Mouse (Mus musculus) limb, embryonic 12.5 days (tissue): ENCODE results near the gene Six1. TPM values are rescaled to one million over a fixed set of nuclear protein-coding genes. Genes with fewer than 3 reads are reported as not detected.
A peak's percentile ranks its signal among the peaks of the same experiment; 100 is the strongest.
"Not testable (repeated sequence)": the region's sequence is repeated elsewhere in the genome, so short reads cannot be mapped to it uniquely, and the experiment has no call there.

Experiments used
- ATAC-seq: fragments of 200-750 bp; cut with Nextera tagmentation; 2 replicates; pipeline ENCODE4 v1.8.0; 2017; ENCODE audit warnings: low read depth, moderate TSS enrichment; ENCODE audit not compliant: insufficient number of reproducible peaks, insufficient read depth, low FRiP score, low TSS enrichment
- H3K27ac ChIP-seq: fragments of 300-500 bp; sonication (generic); 2 replicates; pipeline ENCODE4 v1.5.1; 2016; ENCODE audit warnings: mild to moderate bottlenecking, moderate library complexity
- H3K27me3 ChIP-seq: fragments of 300-500 bp; sonication (generic); 2 replicates; pipeline ENCODE4 v1.6.1; 2016; ENCODE audit warnings: mild to moderate bottlenecking, moderate library complexity
- H3K36me3 ChIP-seq: fragments of 300-500 bp; sonication (generic); 2 replicates; pipeline ENCODE4 v1.6.1; 2016; ENCODE audit warnings: mild to moderate bottlenecking, moderate library complexity
- H3K4me1 ChIP-seq: fragments of 300-500 bp; sonication (generic); replicated peaks from 2 replicates; pipeline ENCODE4 v1.6.1; 2016
- H3K4me2 ChIP-seq: fragments of 300-500 bp; sonication (generic); 2 replicates; pipeline ENCODE4 v1.6.1; 2016; ENCODE audit warnings: mild to moderate bottlenecking, moderate library complexity
- H3K4me3 ChIP-seq: fragments of 300-500 bp; sonication (generic); replicated peaks from 2 replicates; pipeline ENCODE4 v1.5.1; 2016; ENCODE audit warnings: mild to moderate bottlenecking
- H3K9ac ChIP-seq: fragments of 300-500 bp; sonication (generic); replicated peaks from 2 replicates; pipeline ENCODE4 v1.6.1; 2016; ENCODE audit warnings: mild to moderate bottlenecking, moderate library complexity
- H3K9me3 ChIP-seq: fragments of 300-500 bp; sonication (generic); 2 replicates; pipeline ENCODE4 v1.6.1; 2016; ENCODE audit warnings: mild to moderate bottlenecking, moderate library complexity
- WGBS: fragments of 180-500 bp; shearing (Covaris S2); methylation state at CpG from one replicate; pipeline ENCODE4 v1.1.7; 2016; 5-methylcytosine and 5-hydroxymethylcytosine counted together
- polyA plus RNA-seq: library from polyadenylated mRNA; unstranded; fragments of >200 nt; fragmentation: Nextera tagmentation; extraction: Ambion mirVana; gene quantifications from 2 replicates; pipeline ENCODE4 v1.2.1, GENCODE M21; 2016

Gene Six1
- polyA plus RNA-seq, 1 experiment from 2014 or later = 72.1 TPM

DNA sequence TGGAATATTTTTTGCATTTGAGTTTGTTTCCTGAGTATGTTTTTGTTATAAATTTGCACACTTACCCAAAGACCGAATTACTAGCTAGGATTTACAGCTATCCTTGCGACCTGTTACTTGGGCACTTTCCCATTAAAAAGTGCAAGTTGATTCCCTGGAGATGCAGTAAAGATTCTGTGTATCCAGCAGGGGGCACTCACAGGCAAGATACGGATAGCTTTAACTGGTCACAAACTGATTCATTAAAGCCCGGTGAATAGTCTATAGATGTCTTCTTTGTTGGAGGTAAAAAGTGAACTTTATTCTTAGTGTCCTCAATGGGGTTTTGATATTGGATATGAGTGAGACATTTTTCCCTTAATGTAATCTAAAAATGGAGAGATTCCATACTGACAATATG lies 32.7 kb downstream of the Six1 start:
- 2% methylated on average over 4 of the region's 4 CpGs for WGBS
- Histone ChIP-seq H3K27me3 (peaks cover 9% of the 10 kb centered on the region; the same call in 1 of the 2 replicates), H3K9ac (no peak overlapping the region), H3K27ac (no peak overlapping the region), H3K9me3 (no peaks in the 10 kb centered on the region), H3K4me1 (no peaks in the 10 kb centered on the region; the same call in 1 of the 2 replicates), H3K36me3 (no peaks in the 10 kb centered on the region), H3K4me2 (no peak overlapping the region), H3K4me3 (no peak overlapping the region)
- ATAC-seq = 0 out of 2 replicates have a peak, but pooled peaks have one; percentile 37

DNA sequence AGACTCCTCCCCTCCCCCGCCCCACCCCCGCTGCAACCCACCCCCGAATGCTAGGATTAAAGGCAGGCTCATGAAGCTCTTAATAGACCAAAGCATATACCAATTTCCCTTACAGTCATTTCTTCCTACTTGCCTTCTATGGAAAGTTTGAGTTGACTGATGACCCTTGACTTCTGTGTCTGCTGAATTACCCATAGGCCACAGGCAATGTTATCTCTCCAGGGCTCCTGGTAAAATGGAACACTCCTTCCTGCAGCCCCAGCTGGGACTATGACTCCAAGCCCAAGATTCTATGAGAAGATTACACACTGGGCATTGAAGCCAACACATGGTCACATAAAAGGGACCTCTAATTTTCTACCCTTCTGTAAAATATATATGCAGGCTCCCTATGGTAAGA lies 33.3 kb downstream of the Six1 start:
- no peak overlapping the region for H3K4me3 ChIP-seq
- no peak overlapping the region for H3K4me2 ChIP-seq
- ATAC-seq = 0 out of 2 replicates have a peak, but pooled peaks have one; percentile 20
- no peak overlapping the region for H3K27ac ChIP-seq
- H3K9me3 ChIP-seq = no peaks in the 10 kb centered on the region
- 36% methylated on average over 3 of the region's 3 CpGs for WGBS
- H3K9ac ChIP-seq = no peak overlapping the region
- H3K27me3 ChIP-seq = peaks cover 9% of the 10 kb centered on the region; the same call in 1 of the 2 replicates
- H3K36me3 ChIP-seq = no peaks in the 10 kb centered on the region
- H3K4me1 ChIP-seq = no peaks in the 10 kb centered on the region; the same call in 1 of the 2 replicates

DNA sequence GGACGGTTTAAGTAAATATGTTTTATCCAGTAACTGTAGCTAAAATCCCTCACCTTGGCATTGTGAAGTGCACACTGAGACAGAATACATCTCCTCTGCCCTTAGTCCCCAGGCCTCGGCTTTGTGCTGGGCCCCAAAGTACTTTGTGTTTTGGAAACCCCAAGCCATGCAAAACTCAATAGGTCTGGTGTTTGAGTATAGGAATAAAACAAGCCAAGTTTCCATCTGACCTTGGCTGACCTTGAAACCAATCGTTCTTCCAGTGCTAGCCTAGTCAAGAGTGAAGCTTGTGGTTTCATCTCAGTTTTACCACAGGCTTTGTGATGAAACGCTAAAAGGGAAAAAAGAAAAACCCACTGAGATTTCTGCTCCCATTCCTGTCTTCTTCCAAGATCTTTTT lies 34.8 kb downstream of the Six1 start:
- ATAC-seq = no peak
- no peak overlapping the region for H3K27ac ChIP-seq
- H3K27me3 ChIP-seq = peaks cover 9% of the 10 kb centered on the region; the same call in 1 of the 2 replicates
- WGBS = 77% methylated on average over 4 of the region's 4 CpGs
- H3K4me2 ChIP-seq = no peak overlapping the region
- H3K4me1 ChIP-seq = no peaks in the 10 kb centered on the region; the same call in 1 of the 2 replicates
- H3K9ac ChIP-seq = no peak overlapping the region
- H3K36me3 ChIP-seq = no peaks in the 10 kb centered on the region
- no peak overlapping the region for H3K4me3 ChIP-seq
- no peaks in the 10 kb centered on the region for H3K9me3 ChIP-seq

DNA sequence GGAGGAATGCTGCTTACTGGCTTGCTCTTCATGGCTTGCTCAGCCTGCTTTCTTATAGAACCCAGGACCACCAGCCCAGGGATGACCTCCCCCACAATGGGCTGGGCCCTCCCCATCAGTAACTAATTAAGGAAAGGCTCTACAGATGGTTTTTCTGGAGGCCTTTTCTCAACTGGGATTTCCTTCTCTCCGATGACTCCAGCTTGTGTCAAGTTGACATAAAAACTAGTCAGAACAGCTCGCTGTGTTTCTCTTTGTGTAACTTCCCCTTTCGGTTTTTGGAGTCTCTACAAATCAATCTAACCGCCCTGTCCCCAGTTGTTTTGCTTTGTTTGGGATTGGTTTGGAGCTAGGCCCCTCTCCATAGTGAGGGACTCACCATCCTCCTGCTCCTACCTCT lies 37.5 kb downstream of the Six1 start:
- no peak overlapping the region for H3K4me2 ChIP-seq
- H3K9ac ChIP-seq = no peak overlapping the region
- H3K27me3 ChIP-seq = peaks cover 9% of the 10 kb centered on the region; the same call in 1 of the 2 replicates
- H3K27ac ChIP-seq = no peak overlapping the region
- 75% methylated on average over 4 of the region's 4 CpGs for WGBS
- ATAC-seq = no peak
- H3K4me1 ChIP-seq = peaks cover 8% of the 10 kb centered on the region; the same call in 1 of the 2 replicates
- no peak overlapping the region for H3K4me3 ChIP-seq
- H3K36me3 ChIP-seq = no peaks in the 10 kb centered on the region
- no peaks in the 10 kb centered on the region for H3K9me3 ChIP-seq

DNA sequence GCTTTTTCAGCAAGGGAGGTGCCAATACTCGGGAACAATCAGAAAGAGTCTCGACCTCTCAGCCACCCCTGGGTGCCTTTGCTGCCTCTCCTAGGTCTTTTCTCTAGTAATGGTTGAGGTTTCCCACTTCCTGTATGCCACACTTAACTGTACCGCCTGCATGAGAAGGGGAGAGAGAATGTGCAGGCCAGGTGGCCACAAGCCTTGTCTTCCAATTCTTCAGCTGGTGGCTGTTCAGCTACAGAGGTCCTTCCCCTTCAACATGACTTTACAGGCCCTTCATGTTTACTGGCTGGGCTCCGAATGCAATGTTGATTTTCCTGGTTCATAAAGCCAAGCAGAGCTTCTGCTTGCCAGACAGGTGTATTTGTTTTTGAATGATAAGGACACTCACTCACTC lies 39.4 kb downstream of the Six1 start:
- no peak overlapping the region for H3K4me3 ChIP-seq
- H3K36me3 ChIP-seq = no peaks in the 10 kb centered on the region
- H3K4me2 ChIP-seq = no peak overlapping the region
- ATAC-seq = no peak
- no peak overlapping the region for H3K9ac ChIP-seq
- 0 out of 2 replicates have a peak, but pooled peaks cover 9% of the 10 kb centered on the region for H3K27me3 ChIP-seq
- H3K4me1 ChIP-seq = peaks cover 8% of the 10 kb centered on the region; the same call in 1 of the 2 replicates
- WGBS = 73% methylated on average over 4 of the region's 4 CpGs
- no peak overlapping the region for H3K27ac ChIP-seq
- no peaks in the 10 kb centered on the region for H3K9me3 ChIP-seq

DNA sequence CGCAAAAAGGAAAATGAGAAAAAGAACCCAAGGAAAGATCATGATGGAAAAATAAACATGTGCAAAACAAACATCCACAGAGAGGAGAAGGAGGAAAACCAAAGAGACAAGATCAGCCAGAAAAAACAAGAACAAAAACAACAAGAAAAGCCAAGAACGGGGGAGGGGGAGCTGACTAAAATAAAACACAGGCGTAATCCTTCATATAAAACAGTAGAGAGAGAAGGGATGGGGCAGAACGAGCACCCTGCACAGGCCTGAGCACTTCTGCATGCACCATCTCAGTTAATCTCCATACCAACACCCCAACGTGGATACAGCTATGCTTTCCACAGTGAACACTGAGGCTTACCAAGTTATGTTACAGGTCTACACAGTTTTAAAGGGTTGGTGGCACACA lies 40.9 kb downstream of the Six1 start:
- Histone ChIP-seq H3K4me3 (no peak overlapping the region), H3K27ac (no peak overlapping the region), H3K27me3 (0 out of 2 replicates have a peak, but pooled peaks cover 4% of the 10 kb centered on the region), H3K4me1 (peaks cover 8% of the 10 kb centered on the region; the same call in 1 of the 2 replicates), H3K9me3 (no peaks in the 10 kb centered on the region), H3K36me3 (no peaks in the 10 kb centered on the region), H3K4me2 (no peak overlapping the region), H3K9ac (no peak overlapping the region)
- no peak for ATAC-seq
- 60% methylated on average over 5 of the region's 5 CpGs for WGBS

DNA sequence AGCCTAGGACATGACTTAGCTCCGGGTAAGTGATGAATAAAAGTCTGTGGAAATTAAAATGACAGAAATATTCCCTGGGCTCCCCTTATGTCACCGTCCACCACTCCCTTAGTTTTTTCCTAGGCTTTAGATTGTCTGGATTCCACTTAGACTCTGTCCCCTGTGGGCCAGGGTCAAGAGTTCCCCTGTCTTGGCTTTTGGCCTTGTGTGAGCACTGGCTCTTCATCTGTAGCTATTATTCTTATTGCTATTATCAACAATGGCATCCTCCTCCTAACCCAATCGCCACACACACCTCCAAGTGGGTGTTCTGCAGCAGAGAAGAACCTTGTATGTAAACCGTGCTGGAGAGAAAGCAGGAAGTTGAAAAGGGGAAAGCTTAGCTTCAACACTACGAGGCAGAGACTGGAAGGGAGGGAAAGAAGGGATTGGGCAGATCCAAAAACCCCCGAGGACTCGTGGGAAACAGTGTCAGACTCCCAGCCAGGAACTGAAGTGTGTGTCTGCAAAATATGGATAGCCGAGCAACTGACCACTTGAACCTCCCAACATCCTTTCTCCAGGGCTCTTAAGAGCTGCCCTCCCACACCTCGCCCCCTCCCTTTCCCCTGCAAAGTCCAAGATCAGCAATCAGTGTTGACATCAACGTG lies 41.4 kb downstream of the Six1 start:
- peaks cover 8% of the 10 kb centered on the region; the same call in 1 of the 2 replicates for H3K4me1 ChIP-seq
- H3K27me3 ChIP-seq = no peaks in the 10 kb centered on the region
- no peak for ATAC-seq
- H3K9ac ChIP-seq = no peak overlapping the region
- WGBS = 53% methylated on average over 10 of the region's 10 CpGs
- no peaks in the 10 kb centered on the region for H3K9me3 ChIP-seq
- no peak overlapping the region for H3K4me2 ChIP-seq
- H3K27ac ChIP-seq = no peak overlapping the region
- H3K4me3 ChIP-seq = no peak overlapping the region
- no peaks in the 10 kb centered on the region for H3K36me3 ChIP-seq

DNA sequence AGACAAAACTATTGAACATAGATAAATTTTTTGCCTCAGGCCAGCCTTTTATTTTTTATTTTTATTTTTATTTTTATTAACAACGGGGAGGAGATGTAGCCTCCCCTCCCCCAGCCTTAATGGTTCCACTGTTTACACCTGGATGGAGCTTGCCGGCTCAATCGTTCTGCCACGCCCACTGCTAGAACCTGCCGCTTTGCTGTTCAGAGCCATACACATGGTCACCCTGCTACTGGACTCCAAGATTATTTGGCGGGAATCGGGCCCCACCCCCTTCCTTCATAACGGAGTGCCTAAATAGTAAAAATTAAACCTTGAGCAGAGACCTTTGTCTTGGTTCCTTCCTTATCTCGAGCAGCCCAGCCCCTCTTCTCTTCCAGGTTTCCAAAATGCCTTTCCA lies 50.8 kb downstream of the Six1 start:
- not testable (repeated sequence) for H3K27me3 ChIP-seq, H3K4me3 ChIP-seq, H3K9me3 ChIP-seq, H3K27ac ChIP-seq, ATAC-seq, H3K4me2 ChIP-seq, H3K36me3 ChIP-seq, H3K4me1 ChIP-seq, H3K9ac ChIP-seq
- WGBS = 37% methylated on average over 9 of the region's 9 CpGs

DNA sequence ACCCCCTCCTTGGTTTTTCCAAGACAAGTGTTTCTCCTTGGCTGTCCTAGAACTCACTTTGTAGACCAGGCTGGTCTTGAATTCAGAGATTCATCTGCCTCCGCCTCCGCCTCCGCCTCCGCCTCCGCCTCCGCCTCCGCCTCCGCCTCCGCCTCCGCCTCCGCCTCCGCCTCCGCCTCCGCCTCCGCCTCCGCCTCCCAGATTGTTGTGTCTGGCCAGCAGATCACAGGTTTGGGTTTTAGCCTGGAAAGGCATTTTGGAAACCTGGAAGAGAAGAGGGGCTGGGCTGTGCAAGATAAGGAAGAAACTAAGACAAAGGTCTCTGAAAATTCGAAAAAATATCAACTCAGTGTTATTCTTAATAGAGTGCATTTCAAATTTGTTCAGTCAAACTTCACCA lies 51.4 kb downstream of the Six1 start:
- not testable (repeated sequence) for H3K27ac ChIP-seq, H3K9me3 ChIP-seq, H3K4me3 ChIP-seq, ATAC-seq, H3K9ac ChIP-seq, H3K4me1 ChIP-seq, H3K27me3 ChIP-seq, H3K36me3 ChIP-seq, H3K4me2 ChIP-seq
- 46% methylated on average over 17 of the region's 17 CpGs for WGBS

DNA sequence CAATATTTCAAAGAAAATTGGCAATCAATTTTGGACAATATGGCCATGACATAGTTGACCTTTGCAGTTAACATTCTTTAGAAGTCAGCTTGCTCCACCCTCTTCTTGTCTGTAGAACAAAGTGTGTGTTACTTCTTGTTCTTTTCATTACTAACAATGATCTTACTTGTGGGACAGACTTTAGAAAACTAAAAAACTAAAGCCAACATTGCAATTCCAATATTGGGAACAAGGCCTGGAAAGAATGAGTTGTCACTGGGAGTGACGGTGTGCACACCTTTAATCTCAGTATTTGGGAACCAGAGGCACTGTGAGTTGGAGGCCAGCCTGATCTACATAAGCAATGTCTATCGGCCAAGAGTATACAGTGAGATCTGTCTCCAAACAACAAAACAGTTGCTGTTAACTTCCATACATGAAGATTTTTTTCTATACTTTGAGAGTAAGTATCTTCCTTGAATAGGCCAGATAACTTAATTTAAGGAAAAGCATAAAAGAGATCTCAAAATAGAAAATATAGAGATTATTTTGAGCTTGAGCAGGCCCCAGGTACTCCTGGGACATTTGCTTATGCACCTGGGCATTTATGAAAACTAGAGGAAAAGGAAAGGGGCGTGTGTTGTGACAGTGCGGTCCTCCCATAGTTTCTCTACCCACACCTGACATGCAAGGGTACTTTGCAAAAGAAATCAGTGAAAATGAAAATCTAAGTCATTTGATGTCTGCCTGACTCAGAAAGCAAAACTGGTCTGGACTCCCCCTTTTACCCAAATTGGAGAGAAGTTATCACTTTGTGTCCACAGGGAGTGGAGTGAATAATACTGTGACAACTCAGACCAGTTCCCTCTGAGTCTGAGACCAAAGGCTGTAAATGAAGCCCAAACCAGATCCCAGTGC lies 55.3 kb downstream of the Six1 start:
- H3K27me3 ChIP-seq = peaks cover 7% of the 10 kb centered on the region; the same call in 1 of the 2 replicates
- no peaks in the 10 kb centered on the region for H3K9me3 ChIP-seq
- H3K36me3 ChIP-seq = no peaks in the 10 kb centered on the region
- ATAC-seq = no peak
- no peak overlapping the region for H3K9ac ChIP-seq
- H3K4me2 ChIP-seq = no peak overlapping the region
- 90% methylated on average over 4 of the region's 4 CpGs for WGBS
- H3K4me1 ChIP-seq = no peaks in the 10 kb centered on the region
- H3K4me3 ChIP-seq = no peak overlapping the region
- no peak overlapping the region for H3K27ac ChIP-seq

DNA sequence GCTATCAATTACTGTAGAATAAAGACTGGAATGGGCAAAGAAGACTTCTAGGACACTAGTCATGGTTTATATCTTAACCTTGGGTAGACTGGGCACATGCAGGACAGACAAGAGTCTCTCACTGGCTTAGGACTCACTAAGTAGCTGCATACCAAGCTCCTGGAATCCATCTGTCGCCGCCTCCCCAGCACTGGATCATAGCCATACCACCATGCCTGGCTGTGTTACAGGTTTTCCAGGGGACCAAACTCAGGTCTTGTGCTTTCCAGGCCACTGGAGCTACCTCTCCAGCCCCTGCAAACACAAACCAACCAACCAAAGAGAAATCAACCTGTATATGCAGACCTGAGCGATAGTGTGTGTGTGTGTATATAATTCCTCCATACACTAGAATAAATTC lies 57.0 kb downstream of the Six1 start:
- 95% methylated on average over 3 of the region's 3 CpGs for WGBS
- Histone ChIP-seq H3K4me3 (no peak overlapping the region), H3K9me3 (no peaks in the 10 kb centered on the region), H3K4me2 (no peak overlapping the region), H3K27me3 (peaks cover under 1% of the 10 kb centered on the region; the same call in 1 of the 2 replicates), H3K36me3 (no peaks in the 10 kb centered on the region), H3K27ac (no peak overlapping the region), H3K4me1 (no peaks in the 10 kb centered on the region), H3K9ac (no peak overlapping the region)
- no peak for ATAC-seq
